Mouse (Mus musculus) mouse trophoblast stem cell (cell line): ENCODE data around the gene Inpp5f.
"Not testable (repeated sequence)": the region's sequence is repeated elsewhere in the genome, so short reads cannot be mapped to it uniquely, and the experiment has no call there.

ENCODE experiments used
- in situ Hi-C, 2 experiments: fragments of 300-500 bp; cut with MseI, MboI; formaldehyde crosslinking; loops; 2 replicates in 1 of 2; 3 replicates in 1 of 2; pipeline ENCODE4 v1.15.1; 2025

Gene Inpp5f

DNA sequence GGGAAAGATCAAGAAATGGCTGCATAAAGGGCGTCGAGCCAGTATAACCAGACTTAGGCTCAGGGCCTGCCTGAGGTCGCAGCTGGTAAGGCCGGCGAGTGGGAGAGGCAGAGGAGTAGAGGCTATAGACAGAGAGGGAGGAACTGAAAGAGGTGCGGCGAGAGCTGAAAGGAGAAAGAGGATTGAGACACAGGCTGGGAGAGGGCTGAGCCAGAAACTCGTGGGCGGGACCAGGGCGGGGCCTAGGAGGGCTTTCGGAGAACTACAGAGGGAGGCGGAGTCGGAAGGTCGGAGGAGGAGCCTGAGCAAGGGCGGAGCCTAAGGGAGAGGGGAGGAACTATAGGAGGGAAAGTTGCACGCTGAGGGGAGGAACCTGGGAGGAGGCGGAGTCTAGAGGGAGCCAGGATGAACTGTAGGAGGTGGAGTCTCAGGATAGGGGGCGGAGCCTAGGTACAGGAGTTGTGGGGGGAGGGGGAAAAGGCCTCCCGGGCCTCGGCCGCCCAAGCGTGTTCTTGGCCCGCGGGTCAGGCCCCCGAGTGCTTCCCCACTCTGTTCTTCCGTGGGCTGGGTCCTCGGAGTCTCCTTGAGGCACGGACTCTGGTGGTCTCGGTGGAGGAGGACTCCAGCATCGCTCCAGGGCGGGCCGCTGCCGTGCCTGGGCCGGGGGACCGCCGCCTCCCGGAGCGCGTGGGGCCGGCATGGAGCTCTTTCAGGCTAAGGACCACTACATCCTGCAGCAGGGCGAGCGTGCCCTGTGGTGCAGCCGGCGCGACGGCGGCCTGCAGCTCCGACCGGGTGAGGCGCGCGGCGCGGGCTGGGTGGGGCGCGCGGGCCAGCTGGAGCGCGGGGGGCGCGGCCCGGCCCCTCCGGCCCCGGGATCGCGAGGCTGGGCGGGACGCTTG, at the start of gene Inpp5f:
Gene Inpp5f (plus strand): TSS at position 432 of the 902 bp plus-strand sequence.
- in situ Hi-C loops: no loop called here

DNA sequence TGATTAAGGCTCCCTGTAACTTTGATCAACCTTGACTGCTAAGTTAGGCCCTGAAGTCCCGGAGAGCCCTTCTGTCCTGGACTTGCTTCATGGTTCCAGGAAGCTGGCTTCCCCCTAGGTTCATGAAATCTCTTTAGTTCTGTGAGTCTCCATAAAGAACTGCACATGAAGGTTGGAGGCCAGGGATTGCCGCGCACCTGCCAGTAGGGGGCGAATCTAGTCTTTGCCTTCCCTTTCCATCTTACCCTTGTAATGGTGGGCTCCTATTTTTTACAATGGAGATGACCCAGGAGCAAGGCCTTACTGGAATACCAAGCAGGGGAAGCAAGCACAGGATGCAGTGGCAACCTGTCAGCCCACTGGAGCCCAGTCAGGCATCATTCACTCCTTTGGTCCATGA, 47.8 kb upstream of the Inpp5f start:
- in situ Hi-C loops: loop anchor here in 1 of 2 experiments (10.0 kb wide), 1 partner anchor 89 kb away; no protein-coding TSS in a partner anchor

DNA sequence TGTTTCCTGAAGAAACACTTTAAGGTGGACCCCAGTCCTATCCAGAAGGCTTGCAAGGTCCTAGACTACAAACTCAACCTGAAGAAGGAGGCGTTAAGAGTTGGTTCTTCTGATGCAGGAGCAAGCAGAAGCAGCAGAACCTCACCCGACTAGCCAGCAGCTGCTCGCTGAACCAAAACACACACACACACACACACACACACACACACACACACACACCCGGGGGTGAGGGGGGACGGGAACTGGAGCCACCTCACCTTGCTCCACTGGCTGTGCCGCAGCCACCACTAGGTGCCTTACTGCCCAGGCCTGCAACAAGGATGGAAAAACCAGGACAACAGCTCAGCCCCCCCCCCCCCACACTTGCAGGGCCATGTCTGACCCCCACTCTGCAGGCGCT, 44.8 kb upstream of the Inpp5f start:
- in situ Hi-C loops: loop anchor here in 1 of 2 experiments (10.0 kb wide), 1 partner anchor 92 kb away; no protein-coding TSS in a partner anchor

DNA sequence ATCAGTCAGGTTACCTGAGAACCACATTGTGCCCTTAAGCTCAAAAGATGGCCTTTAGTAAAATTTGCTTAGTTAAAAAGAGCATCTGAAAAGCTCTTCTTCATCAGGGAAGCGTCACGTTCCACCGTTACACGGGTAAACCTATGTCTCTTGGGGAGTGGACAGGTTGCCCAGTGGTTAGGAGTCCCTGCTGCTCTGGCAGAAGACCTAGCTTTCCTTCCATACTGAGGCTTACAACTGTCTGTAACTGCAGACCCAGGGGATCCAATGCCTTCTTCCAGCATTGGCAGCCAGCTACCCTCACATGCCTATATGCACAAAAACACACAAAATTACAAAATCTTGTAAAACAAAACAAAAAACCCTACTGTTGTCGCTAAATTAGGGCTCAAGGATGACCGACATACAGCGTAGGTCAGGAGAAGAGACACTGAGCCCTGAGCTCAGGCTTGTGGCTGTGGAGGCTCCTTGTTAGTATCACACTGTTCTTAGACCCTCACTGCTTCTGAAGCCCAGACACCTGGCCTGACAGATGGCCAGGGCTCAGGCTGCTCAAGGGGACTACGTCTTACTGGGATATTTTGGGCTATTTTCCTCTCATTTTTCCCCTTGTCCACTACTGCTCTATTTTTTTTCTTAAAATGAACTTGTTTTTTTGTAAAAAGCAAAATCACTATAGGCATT, 43.4 kb upstream of the Inpp5f start:
- in situ Hi-C loops: loop anchor here in 1 of 2 experiments (10.0 kb wide), 1 partner anchor 93 kb away; no protein-coding TSS in a partner anchor

DNA sequence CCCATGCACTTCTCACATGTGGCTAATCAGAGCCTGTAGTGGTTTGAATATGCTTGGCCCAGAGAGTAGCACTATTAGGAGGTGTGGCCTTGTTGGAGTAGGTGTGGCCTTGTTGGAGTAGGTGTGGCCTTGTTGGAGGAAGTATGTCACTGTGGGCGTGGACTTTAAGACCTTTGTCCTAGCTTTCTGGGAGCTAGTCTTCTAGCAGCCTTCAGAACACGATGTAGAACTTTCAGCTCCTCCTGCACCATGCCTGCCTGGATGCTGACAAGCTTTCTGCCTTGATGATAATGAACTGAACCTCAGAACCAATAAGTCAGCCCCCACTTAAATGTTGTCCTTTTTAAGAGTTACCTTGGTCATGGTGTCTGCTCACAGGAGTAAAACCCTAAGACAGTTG, 41.7 kb upstream of the Inpp5f start:
- in situ Hi-C loops: loop anchor here in 1 of 2 experiments (10.0 kb wide), 1 partner anchor 95 kb away; no protein-coding TSS in a partner anchor

DNA sequence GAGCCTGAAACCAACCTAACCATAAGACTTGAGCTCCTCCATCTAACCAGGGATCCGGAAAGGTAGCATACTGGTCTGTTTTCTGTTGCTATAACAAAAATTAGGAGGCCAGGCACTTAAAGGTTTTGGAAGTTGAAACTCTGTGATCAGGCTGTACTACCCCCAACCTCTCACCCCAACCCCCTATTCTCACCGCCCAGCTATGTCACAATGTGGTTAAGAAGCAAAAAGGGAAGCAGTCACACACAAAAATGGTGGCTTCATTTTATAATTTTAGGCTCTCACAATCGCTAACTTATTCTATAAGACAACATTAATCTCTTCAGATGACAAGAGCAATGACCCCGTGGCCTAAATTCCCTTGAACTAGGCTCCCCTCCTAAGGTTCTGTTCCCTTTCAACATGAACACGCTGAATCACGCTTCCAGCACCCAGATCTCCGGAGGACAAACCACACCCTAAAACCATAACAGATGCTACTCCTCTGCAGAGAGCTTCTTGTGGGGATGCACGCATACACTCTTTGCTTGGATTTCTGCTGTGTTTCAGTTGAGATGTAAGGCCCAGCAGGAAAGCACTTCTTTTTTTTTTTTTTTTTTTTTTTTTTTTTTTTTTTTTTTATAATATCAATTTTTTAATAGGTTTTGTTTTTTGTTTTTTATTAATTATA, 41.0 kb upstream of the Inpp5f start:
- in situ Hi-C loops: loop anchor here in 1 of 2 experiments (10.0 kb wide), 1 partner anchor 95 kb away; no protein-coding TSS in a partner anchor

DNA sequence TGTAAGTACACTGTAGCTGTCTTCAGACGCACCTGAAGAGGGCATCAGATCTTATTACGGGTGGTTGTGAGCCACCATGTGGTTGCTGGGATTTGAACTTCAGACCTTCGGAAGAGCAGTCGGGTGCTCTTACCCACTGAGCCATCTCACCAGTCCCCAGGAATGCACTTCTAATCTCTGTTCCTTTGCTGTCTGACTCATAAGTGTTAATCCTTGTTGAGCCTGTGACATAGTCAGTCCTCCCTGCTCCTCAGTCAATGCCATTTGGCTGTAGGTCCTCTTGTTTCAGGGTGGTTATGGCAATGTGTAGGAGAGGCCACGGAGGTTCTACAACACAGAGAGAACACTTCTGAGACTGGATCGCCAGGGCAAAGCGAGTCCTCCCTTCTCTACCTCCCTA, 40.5 kb upstream of the Inpp5f start:
- in situ Hi-C loops: not testable (repeated sequence)

DNA sequence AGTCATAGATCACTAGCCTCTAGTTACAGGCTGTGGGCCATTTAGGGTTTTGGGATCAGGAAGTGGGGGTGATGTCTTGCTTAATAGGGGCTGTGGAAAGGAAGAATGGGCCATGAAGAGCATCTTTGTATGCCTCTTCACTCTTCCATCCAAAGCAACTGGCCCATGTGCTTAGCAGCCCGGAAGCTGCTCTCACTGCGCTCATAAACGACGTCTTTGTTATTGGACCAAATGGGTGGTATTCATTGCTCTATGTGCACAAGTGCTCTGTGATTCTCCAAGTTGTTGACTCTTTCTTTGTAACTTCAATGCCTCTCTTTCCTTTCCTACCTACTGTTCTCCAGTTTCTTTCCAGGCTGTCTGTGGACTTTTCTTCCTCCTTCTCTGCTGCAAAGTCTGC, 39.1 kb upstream of the Inpp5f start:
- in situ Hi-C loops: no loop called here

DNA sequence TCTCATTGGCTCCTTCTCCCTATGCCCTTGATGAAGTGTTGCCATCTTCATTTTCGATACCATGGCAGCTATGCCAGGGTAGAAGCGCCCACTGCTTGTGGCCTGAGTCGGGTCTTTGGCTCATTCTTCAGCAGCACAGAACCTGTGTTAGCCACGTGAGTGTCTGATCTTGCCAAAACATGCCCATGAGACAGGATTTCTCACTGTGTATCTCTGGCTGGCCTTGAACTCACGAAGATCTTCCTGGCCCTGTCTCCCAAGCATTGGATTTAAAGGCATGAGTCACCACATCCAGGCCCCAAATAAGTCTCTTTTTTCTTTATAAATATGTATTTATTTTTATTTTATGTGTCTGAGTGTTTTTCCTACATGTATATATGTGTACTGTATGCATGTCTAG, 35.9 kb upstream of the Inpp5f start:
- in situ Hi-C loops: no loop called here

DNA sequence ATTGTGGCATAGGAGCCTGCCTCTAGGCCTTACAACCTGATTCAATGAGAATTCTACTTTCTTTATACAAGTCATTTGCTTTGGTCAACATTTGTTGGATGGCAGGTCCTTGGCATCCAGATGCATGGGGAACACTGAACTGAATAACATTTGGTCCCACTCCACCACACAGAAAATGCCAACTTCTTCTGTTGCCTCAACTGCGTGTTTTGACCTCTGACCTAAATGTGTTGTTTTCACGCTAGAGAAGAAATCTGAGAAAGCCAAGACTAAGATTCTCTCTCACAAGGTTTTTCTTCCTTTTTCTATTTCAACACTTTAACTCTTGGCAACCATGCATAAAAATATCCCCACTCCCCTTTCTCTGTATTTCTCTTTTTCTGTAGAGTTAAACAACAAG, 35.3 kb upstream of the Inpp5f start:
- in situ Hi-C loops: no loop called here

DNA sequence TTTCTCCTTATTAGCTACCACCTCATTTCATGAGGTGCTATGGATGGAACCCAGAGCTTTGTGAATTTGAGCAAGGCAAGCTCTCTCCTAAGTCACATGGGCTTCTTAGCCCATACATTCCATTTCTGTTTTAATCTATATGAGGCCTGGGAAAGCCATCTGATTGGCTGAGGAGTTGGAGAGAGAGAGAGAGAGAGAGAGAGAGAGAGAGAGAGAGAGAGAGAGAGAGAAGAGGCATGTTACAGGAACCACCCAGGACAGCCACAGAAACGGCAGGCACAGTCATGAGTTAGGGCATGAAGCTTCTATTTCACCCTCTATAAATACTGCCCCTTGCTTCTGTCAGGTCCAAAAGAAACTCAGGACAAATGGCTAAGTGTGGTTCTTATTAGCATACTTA, 33.5 kb upstream of the Inpp5f start:
- in situ Hi-C loops: no loop called here

DNA sequence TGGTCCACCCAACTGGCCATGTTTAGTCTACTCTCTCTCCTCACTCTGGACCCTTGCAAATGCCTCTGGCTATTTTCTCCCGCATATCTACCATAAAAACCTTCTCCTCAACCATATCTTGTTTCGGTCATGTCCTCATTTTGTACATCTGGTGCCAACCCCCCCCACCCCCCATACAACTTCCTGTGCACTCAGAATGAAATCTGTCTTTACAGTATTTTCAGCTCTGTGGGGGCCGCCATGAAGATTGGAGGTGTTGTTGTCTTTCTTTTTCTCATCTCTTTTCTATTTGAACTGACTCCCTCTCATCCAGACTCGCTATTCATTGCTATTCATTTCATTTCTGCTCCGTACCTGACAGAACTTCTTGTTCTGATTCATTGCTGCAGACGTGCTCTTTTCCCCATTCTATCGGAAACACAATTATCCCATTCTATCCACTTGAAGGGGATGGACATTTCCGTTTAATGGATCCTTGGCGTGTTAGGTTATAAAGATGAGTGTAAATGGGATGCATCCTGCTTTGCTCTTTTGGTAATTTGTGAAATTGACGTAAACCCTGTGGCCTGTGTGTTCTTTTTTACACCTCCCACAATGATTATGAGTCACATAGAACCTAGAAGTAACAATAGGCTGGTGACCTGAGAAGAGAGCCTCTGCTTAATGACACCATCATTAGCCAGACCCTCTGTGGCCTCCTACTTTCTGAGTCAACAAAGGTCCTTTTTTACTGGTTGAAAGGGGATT, 32.8 kb upstream of the Inpp5f start:
- in situ Hi-C loops: no loop called here

DNA sequence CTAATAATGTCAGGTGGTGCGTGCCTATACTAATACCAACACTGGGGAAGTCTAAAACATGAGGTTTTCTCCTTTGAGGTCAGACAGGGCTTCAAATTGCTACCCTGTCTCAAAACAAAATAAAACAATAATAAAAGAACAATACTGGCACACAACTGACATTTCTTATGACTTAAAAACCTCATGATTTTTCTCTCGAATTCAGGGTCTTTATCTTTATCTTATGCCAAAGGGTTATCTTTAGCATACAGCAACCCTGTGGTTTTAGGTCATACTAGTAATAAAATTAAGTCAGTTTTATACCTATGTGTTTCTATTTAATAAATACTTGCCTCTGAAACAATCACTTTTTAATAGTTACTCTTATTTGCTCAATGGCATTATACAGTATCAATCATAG, 31.7 kb upstream of the Inpp5f start:
- in situ Hi-C loops: no loop called here

DNA sequence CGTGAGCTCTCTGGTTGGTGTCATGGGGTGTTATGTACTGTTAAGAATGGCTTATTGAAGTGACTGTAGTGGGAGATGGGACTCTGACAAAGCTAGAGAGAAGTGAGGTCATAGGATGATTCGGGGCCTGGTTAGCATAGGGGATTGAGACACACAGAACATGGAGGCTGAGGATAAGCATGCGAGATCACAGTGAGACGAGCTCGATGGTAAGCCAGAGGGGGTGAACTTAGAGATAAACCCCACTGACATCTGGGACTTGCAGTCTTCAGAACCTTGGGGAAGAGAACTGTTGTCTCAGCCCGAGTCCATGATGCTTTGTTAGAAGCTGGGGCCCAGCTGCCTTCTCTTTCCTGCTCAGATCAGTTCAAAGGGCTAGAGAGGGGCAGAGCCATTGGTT, 30.8 kb upstream of the Inpp5f start:
- in situ Hi-C loops: no loop called here

DNA sequence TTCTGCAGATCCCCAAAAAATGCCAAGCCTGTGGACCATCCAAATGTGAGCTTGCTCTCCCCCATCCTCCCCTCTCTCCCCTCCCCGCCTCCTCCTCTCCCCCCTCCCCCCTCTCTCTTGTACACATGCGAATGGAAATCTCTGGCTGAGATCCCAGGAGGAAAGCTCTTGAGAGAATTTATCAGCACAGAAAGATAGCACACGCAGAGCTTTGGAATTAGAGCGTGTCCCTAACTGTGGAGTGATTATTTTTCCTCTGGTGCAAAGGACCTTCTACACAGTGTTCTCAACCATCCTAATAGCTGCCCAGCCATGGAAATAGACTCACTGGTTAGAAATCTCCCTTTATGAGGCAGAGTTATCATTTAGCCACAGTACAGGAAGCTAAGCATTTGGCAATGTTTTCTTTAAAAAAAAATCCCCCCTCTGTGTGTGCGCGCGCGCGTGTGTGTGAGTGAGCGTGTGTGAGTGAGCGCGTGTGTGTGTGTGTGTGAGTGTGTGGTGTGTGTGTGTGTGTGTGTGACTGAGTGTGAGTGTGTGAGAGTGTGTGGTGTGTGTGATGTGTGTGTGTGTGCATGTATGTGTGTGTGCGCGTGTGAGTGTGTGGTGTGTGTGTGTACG, 29.2 kb upstream of the Inpp5f start:
- in situ Hi-C loops: no loop called here

DNA sequence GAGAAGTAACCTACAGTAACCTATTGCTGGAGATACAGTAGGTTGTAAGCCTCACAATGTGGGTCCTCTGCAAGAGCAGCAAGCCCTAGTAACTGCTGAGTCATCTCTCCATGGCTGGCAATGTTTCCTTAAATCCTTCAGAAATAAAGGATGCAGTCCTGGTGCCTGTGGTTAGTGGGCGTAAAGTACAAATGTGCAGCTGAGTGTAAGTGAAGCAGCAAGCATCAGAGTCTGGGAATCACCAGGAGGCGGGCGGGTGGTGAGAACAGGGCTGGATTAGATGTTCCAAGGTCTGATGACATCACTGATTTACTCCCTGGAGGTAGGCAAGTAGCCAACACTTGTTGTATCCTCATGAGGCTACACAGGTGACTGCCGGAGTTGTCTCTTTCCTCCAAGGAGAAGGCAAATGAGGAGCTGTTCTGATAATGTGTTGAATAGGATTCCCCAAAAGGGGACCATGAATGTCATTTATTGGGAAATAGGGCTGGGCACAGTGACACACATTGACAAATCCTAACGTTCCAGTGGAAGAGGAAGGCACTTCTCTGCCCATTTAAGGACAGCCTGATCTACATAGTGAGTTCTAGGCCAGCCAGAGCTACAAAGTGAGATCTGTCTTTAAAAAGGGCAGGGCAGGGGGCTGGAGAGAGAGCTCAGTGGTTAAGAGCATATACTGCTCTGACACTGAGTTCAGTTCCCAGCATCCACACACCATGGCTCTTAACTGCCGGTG, 27.7 kb upstream of the Inpp5f start:
- in situ Hi-C loops: no loop called here

DNA sequence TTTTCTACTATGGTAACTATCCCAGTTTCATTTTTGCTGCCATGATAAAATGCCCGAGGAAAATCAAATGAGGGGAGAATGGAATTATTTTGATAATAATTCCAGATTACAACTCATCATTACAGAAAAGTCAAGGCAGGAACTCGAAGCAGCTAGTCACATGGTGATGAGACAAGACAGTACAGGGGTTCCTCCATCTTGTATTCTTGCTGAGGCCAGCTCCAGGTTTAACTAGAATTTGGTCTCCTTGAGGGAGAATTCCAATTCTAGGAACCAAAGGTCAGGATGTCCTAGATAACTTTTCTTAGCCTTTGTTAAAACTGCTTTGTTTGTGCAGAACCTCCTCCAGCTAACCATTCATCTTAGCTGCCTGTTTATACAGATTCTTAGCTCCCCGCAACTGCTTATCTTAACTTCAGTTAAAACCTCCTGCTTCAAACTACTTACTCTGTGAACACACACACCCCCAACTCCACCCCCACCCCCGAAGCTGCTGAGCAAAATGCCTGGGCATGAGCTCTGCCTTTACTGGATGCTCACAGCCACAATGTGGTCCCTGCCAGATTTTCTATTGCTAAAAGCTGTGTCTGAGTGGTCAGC, 23.7 kb upstream of the Inpp5f start:
- in situ Hi-C loops: no loop called here

DNA sequence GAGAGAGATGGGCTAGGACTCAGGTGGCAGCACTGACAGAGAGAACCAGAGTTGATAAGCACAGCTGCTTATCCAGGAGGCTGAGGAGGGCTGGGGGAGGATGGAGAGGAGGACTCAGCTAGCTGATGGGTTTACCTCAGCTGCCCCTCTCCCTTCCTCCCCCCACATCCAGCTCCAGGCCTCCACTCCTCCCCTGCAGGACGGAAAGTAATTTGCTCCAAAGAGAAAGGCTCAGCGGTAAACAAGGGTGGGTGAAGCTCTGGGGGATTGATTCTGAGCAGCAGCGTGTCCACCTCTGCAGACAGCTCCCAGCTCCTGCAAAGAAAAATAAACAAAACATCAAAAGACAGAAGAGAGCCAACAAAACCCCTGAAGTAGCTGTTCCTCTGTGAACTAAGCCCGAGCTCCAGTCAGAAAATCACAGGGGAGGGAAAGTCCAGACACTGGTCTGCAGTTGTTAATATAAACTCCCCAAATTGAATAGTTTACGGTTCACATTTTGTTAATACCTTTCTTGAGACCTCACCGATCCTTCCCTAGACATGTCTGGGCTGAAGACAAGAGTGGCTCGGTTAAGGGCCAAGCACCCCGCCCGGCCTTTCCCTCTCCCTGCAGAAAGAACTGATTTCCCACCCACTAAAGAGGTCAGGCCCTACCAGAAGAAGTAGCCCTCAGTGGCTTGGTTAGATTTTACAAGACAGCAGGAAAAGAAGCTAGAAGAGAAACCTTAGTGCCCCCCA, 19.6 kb upstream of the Inpp5f start:
- in situ Hi-C loops: no loop called here
